Mouse (Mus musculus) lung, adult 2 months (tissue): ENCODE data around the gene Baiap2.

Experiments used
- CTCF ChIP-seq: fragments of 200-500 bp; IDR thresholded peaks from 2 replicates; pipeline ENCODE4 v1.5.1; 2011; ENCODE audit warnings: mild to moderate bottlenecking, low read length, control low read depth; ENCODE audit not compliant: insufficient read depth
- POLR2A ChIP-seq: fragments of 200-500 bp; IDR thresholded peaks from 2 replicates; pipeline ENCODE4 v1.6.1; 2011; ENCODE audit warnings: low read depth, mild to moderate bottlenecking, control low read depth, low read length, borderline replicate concordance; ENCODE audit errors: extremely low read depth

GRCm38 (mm10) chr11:119919897-119920296 lies 22.7 kb upstream of the Baiap2 start:
- TF ChIP-seq CTCF = peak; percentile 79
- no peak for TF ChIP-seq POLR2A
